Mouse (Mus musculus) gastrocnemius, adult 8-10 months (tissue): ENCODE data around the gene Tex38. TPM values are rescaled to one million over a fixed set of nuclear protein-coding genes. Genes with fewer than 3 reads are reported as not detected.

Experiments
- DNase-seq, 2 experiments: peaks; one replicate each; pipeline ENCODE4 v3.0.0; 2022; ENCODE audit warnings: low spot score in 2 of 2
- total RNA-seq, 4 experiments: library from RNA; stranded (reverse); gene quantifications; 2 replicates each; pipeline ENCODE4 v1.2.4; 2022

Tex38 gene
- total RNA-seq = 1 to 10 TPM; 1.8 to 4.8 (median 3.5) TPM

DNA sequence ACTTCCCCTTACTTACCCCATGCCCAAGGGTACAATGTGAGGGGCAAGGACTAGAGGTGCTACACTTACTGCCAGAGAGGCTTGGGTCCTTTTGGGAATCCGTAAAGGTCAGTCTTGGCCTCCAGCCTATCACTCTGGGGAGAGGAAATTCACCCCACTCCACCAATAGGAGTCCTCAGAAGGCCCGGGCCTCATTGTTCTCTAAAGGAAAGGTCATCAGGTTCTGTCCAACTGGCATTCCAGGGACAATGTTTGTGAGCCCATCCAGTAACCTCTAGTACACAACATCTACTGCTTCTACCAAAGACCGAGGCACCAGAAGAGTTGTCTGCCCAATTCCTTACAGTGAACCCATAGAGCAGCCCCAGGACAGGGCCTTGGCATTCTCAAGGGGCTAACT, at the start of gene Tex38:
Gene Tex38 (minus strand): TSS at position 101 of the 400 bp plus-strand sequence.
- no peak for DNase-seq

DNA sequence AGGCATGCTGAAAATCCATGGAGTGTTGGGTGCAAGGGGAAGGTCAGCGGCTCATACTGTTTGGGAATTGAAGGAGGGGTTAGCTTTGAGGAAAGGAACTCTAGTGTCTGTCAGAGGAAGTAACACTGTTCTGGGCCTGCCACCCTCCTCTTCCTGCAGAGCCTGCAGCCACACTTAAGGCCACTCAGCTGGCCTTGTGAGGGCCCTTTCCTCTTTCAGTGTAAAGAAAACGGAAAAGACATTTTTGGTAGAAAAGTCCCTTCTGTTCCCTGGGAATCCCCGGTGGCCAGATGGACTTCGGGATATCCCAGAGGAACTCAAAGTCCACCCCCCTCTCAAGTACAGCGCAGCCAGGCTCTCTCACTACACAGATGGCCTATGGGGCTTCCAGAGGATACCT, 49.7 kb upstream of the Tex38 start:
- no peak for DNase-seq

GRCm38 (mm10) chr4:115828572-115828902, 47.7 kb upstream of the Tex38 start:
- no peak for DNase-seq

DNA sequence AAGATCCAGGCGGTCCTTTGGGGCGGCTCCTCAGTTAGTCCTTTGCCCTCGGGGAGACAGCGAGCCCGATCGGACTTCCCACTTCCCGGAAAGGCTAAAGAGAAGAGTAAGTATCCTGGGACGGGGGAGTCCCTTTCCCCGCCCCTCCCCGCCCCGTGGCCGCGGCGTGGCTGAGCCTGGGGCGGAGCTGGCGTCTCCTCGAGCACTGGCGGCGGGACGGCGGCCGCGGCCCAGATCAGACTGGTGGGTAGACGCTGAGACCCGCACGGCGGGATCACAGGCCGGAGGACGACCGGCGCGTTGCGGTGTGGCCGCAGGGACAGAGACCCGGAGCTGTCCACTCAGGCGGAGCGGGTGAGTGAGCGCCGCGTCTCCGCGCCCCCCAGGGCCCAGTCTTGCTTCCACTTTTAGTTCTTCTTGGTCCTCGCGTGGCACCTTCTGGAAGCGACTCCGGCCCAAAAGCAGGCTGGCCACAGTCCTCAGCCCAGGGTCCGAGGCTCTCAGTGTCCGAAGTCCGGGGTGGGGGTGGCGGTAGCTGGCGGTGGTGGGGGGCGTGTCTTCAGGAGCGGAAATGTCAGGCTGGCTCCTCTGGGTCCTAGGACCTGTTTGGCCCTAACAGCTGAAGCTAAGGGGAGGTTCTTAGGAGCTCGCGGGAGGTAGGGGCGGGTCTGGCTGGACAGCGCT, 47.2 kb upstream of the Tex38 start, which contains the start of gene Mob3c:
Gene Mob3c (plus strand): TSS at position 205 of the 684 bp plus-strand sequence.
- peak; percentile 75 to 79 for DNase-seq

- DNase-seq = no peak
Measured at GRCm38 (mm10) chr4:115827535-115827887, 46.7 kb upstream of the Tex38 start.

GRCm38 (mm10) chr4:115827066-115827465, 46.2 kb upstream of the Tex38 start:
- no peak for DNase-seq

GRCm38 (mm10) chr4:115825271-115825670, 44.5 kb upstream of the Tex38 start:
- no peak for DNase-seq

DNA sequence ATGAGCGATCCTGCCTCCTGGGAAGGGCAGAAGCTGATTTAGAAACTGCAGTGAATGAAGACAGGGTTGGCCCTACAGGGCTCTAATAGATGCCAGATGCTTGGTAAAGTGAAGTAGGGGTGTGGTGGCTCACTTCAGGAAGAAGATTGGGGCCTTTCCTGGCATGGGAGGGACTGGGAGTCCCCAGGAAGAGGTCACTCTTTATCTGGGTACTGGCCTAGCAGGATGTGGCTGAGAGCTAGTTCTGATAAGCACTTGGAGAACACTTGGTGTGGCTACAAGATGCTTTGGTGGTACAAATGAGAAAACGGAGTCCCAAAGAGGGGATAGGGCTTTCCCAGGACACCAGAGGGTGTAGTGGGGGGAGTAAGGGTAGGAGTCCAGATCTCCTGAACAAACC, 43.4 kb upstream of the Tex38 start:
- no peak for DNase-seq

GRCm38 (mm10) chr4:115821928-115822327, 41.1 kb upstream of the Tex38 start:
- DNase-seq = no peak

GRCm38 (mm10) chr4:115821431-115821830, 40.6 kb upstream of the Tex38 start:
- DNase-seq = no peak

GRCm38 (mm10) chr4:115820944-115821343, 40.1 kb upstream of the Tex38 start:
- DNase-seq = no peak

- no peak for DNase-seq
Measured at GRCm38 (mm10) chr4:115820199-115820598, 39.4 kb upstream of the Tex38 start.

DNA sequence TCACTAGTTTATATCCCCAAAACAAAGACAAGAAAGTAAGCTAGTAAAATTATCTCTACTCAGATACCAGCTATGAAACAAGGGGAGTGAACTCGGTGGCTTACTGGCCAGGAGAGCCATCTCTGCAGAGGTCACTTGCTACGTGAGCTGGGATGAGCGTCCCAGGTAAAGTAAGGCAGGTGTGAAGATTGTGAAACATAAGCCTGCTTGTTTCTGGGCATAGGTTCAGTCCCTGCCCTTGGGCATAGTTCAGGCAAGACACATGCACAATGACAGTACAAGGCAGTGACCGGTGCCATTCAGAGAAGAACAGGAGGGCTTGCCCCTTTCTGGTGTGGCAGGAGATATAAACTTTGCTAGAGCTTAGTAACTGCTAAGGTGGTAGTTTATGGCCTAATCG, 34.8 kb upstream of the Tex38 start:
- no peak for DNase-seq

- DNase-seq = no peak
Measured at GRCm38 (mm10) chr4:115812326-115812725, 31.5 kb upstream of the Tex38 start.

GRCm38 (mm10) chr4:115799981-115800380, 19.2 kb upstream of the Tex38 start:
- no peak for DNase-seq

- DNase-seq = no peak
Measured at GRCm38 (mm10) chr4:115795360-115795759, 14.5 kb upstream of the Tex38 start.

DNA sequence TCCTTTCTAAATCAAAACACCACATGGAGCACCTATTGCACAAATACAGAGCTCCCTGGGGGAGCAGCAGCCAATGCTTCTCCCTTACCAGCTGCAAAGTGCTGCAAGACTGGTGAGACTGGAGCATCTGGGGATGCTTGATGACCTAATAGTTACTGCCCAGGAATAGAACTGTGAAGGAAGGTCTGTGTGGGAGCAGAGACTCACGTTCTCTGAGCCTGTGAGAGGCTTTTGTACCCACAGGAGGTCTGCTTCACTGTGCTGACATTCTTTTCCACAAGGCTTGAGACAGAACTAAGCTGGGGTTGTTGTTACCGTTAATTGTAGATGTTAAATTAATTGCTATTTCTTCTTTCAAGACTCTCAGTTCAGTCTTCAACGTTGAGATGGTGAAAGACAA, 10.0 kb upstream of the Tex38 start:
- DNase-seq = no peak

GRCm38 (mm10) chr4:115785511-115786034, 4.8 kb upstream of the Tex38 start:
- DNase-seq = no peak

DNA sequence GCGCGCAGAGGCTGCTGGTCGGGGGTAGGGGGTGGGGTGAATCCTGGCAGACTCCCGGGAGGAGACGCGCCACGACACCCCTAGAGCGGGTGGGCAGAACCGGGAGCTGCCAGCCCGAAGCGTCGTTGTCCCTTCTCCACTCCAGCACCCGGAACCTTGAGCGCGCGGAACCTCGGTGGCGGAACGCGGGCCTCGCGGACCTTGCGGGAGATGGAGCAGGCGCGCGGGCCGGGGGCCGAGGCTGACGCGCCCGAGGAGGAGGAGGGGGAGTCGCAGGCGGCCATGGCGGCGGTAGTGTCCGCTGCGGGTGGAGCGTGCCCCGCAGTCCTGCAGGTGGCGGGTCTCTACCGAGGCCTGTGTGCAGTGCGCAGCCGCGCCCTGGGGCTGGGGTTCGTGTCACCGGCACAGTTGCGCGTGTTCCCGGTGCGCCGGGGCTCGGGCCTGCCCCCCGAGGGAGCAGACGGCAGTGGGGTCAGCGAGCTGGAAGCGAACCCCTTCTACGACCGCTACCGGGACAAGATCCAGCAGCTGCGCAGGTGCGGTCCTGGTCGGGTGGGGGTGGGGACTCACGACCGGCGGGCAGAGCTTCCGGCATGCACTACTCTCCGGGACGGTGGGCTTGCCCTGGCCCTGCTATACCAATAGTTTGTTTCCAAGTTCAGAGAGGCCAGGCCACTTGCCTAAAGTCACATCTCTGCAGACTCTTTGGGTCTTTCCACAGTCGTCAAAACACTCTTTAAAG, 4.1 kb upstream of the Tex38 start, which contains the start of gene Atpaf1:
Gene Atpaf1 (plus strand): TSS at position 44 of the 742 bp plus-strand sequence.
- DNase-seq = peak; percentile 56 to 65

DNA sequence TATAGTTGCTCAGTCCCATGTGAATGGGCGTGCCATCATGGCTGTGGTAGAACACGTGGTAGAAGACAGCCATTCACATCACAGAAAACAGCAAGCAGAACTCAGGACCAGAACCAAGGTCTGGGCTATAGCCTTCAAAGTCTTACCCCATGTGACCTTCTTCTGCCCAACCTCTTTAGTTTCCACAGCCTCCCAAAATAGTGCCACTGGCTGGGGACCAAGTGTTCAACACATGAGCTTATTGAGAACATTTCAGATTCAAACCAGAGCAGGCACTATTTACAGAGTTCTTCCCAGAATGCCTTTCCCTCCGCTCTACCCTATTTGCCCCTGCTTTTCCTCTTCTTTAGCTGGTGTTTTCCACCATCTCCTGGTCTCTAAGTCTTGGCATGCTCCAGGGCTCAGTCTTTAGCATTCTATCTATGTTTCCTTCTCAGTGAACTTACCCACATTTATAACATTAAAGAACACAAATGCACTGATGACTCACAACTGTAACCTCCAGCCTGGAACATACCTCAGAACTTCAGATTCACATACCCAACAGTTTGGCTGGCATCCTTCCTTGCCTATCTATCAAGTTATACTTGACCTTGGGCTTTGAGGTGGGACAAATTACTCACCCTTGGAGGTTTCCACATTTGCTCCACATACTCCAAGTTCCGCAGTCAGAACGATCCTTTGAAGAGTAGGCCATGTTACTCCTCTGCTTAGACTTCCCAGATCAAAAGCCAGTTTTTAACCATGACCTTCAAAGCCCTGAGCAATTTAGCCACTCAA, 1.4 kb upstream of the Tex38 start:
- peak in 1 of 2 experiments; percentile 22 for DNase-seq

- no peak for DNase-seq
Measured at GRCm38 (mm10) chr4:115780269-115780668, 549 bp downstream of the Tex38 start.

GRCm38 (mm10) chr4:115777627-115778026, 3.2 kb downstream of the Tex38 start:
- DNase-seq = no peak
